Mouse (Mus musculus) kidney, embryonic 14.5 days (tissue): ENCODE results near the gene Zfr2. TPM values are rescaled to one million over a fixed set of nuclear protein-coding genes. Genes with fewer than 3 reads are reported as not detected.

Source experiments
- ATAC-seq: fragments of 200-750 bp; cut with Nextera tagmentation; 2 replicates; pipeline ENCODE4 v1.8.0; 2017; ENCODE audit warnings: moderate number of reproducible peaks, mild to moderate bottlenecking, moderate TSS enrichment, moderate library complexity; ENCODE audit not compliant: low FRiP score, low TSS enrichment
- H3K27ac ChIP-seq: fragments of 300-500 bp; sonication (generic); 2 replicates; pipeline ENCODE4 v1.5.1; 2014; ENCODE audit warnings: low read depth, mild to moderate bottlenecking, low read length, moderate library complexity, mixed read lengths
- H3K27me3 ChIP-seq: fragments of 300-500 bp; sonication (generic); 2 replicates; pipeline ENCODE4 v1.6.1; 2014; ENCODE audit warnings: mild to moderate bottlenecking, low read length; ENCODE audit not compliant: control insufficient read depth, insufficient read depth
- H3K36me3 ChIP-seq: fragments of 300-500 bp; sonication (generic); 2 replicates; pipeline ENCODE4 v1.6.1; 2014; ENCODE audit warnings: low read length, mixed read lengths; ENCODE audit not compliant: control insufficient read depth, insufficient read depth
- H3K4me1 ChIP-seq: fragments of 300-500 bp; sonication (generic); 2 replicates; pipeline ENCODE4 v1.6.1; 2014; ENCODE audit warnings: low read length, mixed read lengths; ENCODE audit not compliant: control insufficient read depth, insufficient read depth
- H3K4me2 ChIP-seq: fragments of 300-500 bp; sonication (generic); replicated peaks from 2 replicates; pipeline ENCODE4 v1.6.1; 2014; ENCODE audit warnings: low read depth, mild to moderate bottlenecking, low read length
- H3K4me3 ChIP-seq: fragments of 300-500 bp; sonication (generic); 2 replicates; pipeline ENCODE4 v1.5.1; 2014; ENCODE audit warnings: mild to moderate bottlenecking, low read length
- H3K9ac ChIP-seq: fragments of 300-500 bp; sonication (generic); 2 replicates; pipeline ENCODE4 v1.6.1; 2014; ENCODE audit warnings: low read depth, mild to moderate bottlenecking, low read length, moderate library complexity
- H3K9me3 ChIP-seq: fragments of 300-500 bp; sonication (generic); 2 replicates; pipeline ENCODE4 v1.6.1; 2016; ENCODE audit warnings: low read length; ENCODE audit not compliant: control insufficient read depth
- WGBS: fragments of 180-500 bp; shearing (Covaris S2); extraction: QIAGEN DNeasy Blood & Tissue Kit; methylation state at CpG from one replicate; pipeline ENCODE4 v1.1.7; 2014; 5-methylcytosine and 5-hydroxymethylcytosine counted together
- polyA plus RNA-seq: library from polyadenylated mRNA; unstranded; fragments of >200 nt; fragmentation: Nextera tagmentation; extraction: Ambion mirVana; gene quantifications from 2 replicates; pipeline ENCODE4 v1.2.1, GENCODE M21; 2014

Gene Zfr2
- polyA plus RNA-seq, 1 experiment from 2014 or later: 4.5 TPM

GRCm38 (mm10) chr10:81266211-81267105, 33.5 kb downstream of the Zfr2 start, which contains the start of the genes Mrpl54 and Apba3:
TSS of gene Mrpl54 (minus strand) at chr10:81266934.
TSS of gene Apba3 (plus strand) at chr10:81266960.
- under 1% methylated on average over 48 of the region's 48 CpGs for whole genome bisulfite sequencing
- Histone ChIP-seq H3K4me1 (peaks cover 19% of the 10 kb centered on the region; the same call in 1 of the 2 replicates), H3K9me3 (no peaks in the 10 kb centered on the region), H3K27me3 (no peaks in the 10 kb centered on the region), H3K36me3 (peaks cover 44% of the 10 kb centered on the region), H3K27ac (peak within 1 kb of the TSS; percentile 79), H3K4me2 (peak within 1 kb of the TSS; percentile 91), H3K4me3 (peak within 1 kb of the TSS; percentile 79), H3K9ac (peak within 1 kb of the TSS; percentile 85)
- peak; percentile 94 for ATAC-seq

GRCm38 (mm10) chr10:81268056-81268455, 35.1 kb downstream of the Zfr2 start:
- H3K4me2 ChIP-seq: peak overlapping the region; percentile 91
- H3K4me1 ChIP-seq: peaks cover 19% of the 10 kb centered on the region; the same call in 1 of the 2 replicates
- H3K9me3 ChIP-seq: no peaks in the 10 kb centered on the region
- peaks cover 50% of the 10 kb centered on the region for H3K36me3 ChIP-seq
- no peaks in the 10 kb centered on the region for H3K27me3 ChIP-seq
- H3K4me3 ChIP-seq: peak overlapping the region; percentile 79
- peak; percentile 50; the same call in 1 of the 2 replicates for ATAC-seq
- H3K27ac ChIP-seq: no peak overlapping the region
- under 1% methylated on average over 23 of the region's 23 CpGs for WGBS
- H3K9ac ChIP-seq: peak overlapping the region; percentile 89

- Histone ChIP-seq H3K4me2 (peak overlapping the region; percentile 91), H3K9me3 (no peaks in the 10 kb centered on the region), H3K4me1 (peaks cover 19% of the 10 kb centered on the region; the same call in 1 of the 2 replicates), H3K27me3 (no peaks in the 10 kb centered on the region), H3K36me3 (peaks cover 51% of the 10 kb centered on the region), H3K9ac (peak overlapping the region; percentile 89), H3K27ac (no peak overlapping the region), H3K4me3 (peak overlapping the region; percentile 79)
- no peak for ATAC-seq
- WGBS: 82% methylated on average over 16 of the region's 16 CpGs
These were observed 35.9 kb downstream of the Zfr2 start for GRCm38 (mm10) chr10:81268643-81269412.

- H3K4me2 ChIP-seq: no peak overlapping the region
- no peak overlapping the region for H3K9ac ChIP-seq
- no peaks in the 10 kb centered on the region for H3K9me3 ChIP-seq
- no peak overlapping the region for H3K27ac ChIP-seq
- H3K4me3 ChIP-seq: no peak overlapping the region
- peaks cover 10% of the 10 kb centered on the region; the same call in 1 of the 2 replicates for H3K4me1 ChIP-seq
- WGBS: 94% methylated on average over 21 of the region's 21 CpGs
- ATAC-seq: no peak
- H3K36me3 ChIP-seq: peaks cover 33% of the 10 kb centered on the region
- no peaks in the 10 kb centered on the region for H3K27me3 ChIP-seq
These were observed 39.4 kb downstream of the Zfr2 start for GRCm38 (mm10) chr10:81272356-81272755.

DNA sequence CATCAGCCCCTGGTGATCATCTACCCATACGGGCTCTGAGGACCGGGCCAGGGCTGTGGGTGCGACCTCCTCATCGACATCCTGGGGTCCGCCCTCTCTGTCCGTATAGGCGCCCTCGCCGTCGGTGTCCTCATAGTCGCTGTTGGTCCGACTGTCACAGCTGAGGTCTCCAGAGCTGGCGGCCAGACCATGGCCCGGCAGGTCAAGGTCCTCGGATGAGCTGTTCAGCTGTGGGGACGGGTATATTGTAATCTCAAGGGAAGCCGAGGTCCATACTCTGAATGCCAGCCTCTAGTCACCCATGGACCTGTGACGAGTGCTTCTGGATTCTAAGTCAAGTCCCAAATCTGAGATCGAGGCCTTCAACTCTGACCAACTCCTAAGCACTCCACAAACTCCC, 40.9 kb downstream of the Zfr2 start:
- ATAC-seq: no peak
- H3K27ac ChIP-seq: no peak overlapping the region
- H3K36me3 ChIP-seq: peaks cover 33% of the 10 kb centered on the region
- no peak overlapping the region for H3K4me3 ChIP-seq
- no peak overlapping the region for H3K9ac ChIP-seq
- 94% methylated on average over 19 of the region's 19 CpGs for WGBS
- no peaks in the 10 kb centered on the region for H3K27me3 ChIP-seq
- H3K9me3 ChIP-seq: no peaks in the 10 kb centered on the region
- H3K4me1 ChIP-seq: peaks cover 5% of the 10 kb centered on the region; the same call in 1 of the 2 replicates
- no peak overlapping the region for H3K4me2 ChIP-seq

DNA sequence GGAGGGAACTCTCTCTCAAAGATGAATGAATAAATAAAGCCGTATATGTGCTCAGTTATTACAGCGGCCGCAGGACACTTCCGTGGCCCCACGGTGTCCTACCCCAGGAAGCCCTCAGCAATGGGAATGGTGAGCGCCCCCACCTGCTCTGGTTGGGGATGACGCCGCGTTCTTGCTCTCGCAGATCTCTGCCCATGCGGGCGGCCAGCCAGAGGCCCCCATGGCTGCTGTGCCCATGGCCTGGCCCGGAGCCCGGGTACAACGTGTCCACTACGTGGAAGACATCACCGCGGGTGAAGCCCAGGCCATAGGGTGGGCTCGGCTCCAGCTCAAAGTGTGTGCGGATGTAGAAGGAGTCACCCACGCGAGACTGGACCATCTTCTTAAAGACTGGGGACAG, 44.7 kb downstream of the Zfr2 start:
- Histone ChIP-seq H3K9me3 (no peaks in the 10 kb centered on the region), H3K4me1 (no peaks in the 10 kb centered on the region), H3K27ac (no peak overlapping the region), H3K9ac (no peak overlapping the region), H3K4me3 (no peak overlapping the region), H3K36me3 (peaks cover 10% of the 10 kb centered on the region), H3K4me2 (no peak overlapping the region), H3K27me3 (no peaks in the 10 kb centered on the region)
- ATAC-seq: no peak
- WGBS: 83% methylated on average over 22 of the region's 22 CpGs

- Histone ChIP-seq H3K4me1 (peaks cover 3% of the 10 kb centered on the region; the same call in 1 of the 2 replicates), H3K27me3 (peaks cover 13% of the 10 kb centered on the region), H3K4me2 (no peak overlapping the region), H3K9me3 (no peaks in the 10 kb centered on the region), H3K4me3 (no peak overlapping the region), H3K27ac (no peak overlapping the region), H3K9ac (no peak overlapping the region), H3K36me3 (no peaks in the 10 kb centered on the region)
- ATAC-seq: no peak
- WGBS: 24% methylated on average over 10 of the region's 10 CpGs
These were observed 46.5 kb downstream of the Zfr2 start for GRCm38 (mm10) chr10:81279496-81279895.

DNA sequence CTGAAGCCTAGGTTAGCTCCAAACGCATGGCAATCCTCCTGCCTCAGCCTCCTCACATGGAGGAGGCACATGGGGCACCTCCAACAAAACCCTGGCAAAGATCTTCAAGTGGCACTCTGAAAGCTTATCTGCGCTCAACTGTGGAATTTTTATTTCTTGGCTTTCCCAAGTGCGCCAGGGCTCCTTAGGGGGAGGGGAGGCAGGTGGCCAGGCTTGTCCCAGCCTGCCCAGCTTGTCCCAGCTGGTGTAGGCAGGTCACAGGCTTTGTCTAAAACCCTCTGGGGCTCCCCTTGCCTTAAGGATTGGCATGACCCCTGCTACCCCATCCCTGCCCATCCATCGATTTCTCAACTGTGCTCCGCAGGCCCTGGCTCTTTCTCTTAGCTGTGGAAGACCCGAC, 51.2 kb downstream of the Zfr2 start:
- 50% methylated on average over 6 of the region's 6 CpGs for WGBS
- peak overlapping the region; percentile 52; the same call in 1 of the 2 replicates for H3K4me3 ChIP-seq
- no peak overlapping the region for H3K27ac ChIP-seq

More for the DNA sequence above, 51.2 kb downstream of the Zfr2 start:
- H3K36me3 ChIP-seq: no peaks in the 10 kb centered on the region
- H3K9me3 ChIP-seq: no peaks in the 10 kb centered on the region
- H3K27me3 ChIP-seq: peaks cover 24% of the 10 kb centered on the region
- H3K4me1 ChIP-seq: peaks cover 16% of the 10 kb centered on the region; the same call in 1 of the 2 replicates
- H3K4me2 ChIP-seq: peak overlapping the region; percentile 85; the same call in 1 of the 2 replicates
- H3K9ac ChIP-seq: peak overlapping the region; percentile 34; the same call in 1 of the 2 replicates
- no peak for ATAC-seq
